Mouse (Mus musculus) heart, embryonic 11.5 days (tissue): ENCODE measurements around the gene Ptms. TPM values are rescaled to one million over a fixed set of nuclear protein-coding genes. Genes with fewer than 3 reads are reported as not detected.

Experiments used
- ATAC-seq: fragments of 200-750 bp; cut with Nextera tagmentation; replicated peaks from 2 replicates; pipeline ENCODE4 v1.8.0; 2017; ENCODE audit warnings: moderate library complexity; ENCODE audit not compliant: insufficient number of reproducible peaks, low FRiP score, low TSS enrichment
- H3K27ac ChIP-seq: fragments of 300-500 bp; sonication (generic); 2 replicates; pipeline ENCODE4 v1.5.1; 2014; ENCODE audit warnings: mild to moderate bottlenecking, low read depth, low read length
- H3K27me3 ChIP-seq: fragments of 300-500 bp; sonication (generic); 2 replicates; pipeline ENCODE4 v1.6.1; 2014; ENCODE audit warnings: mild to moderate bottlenecking, low read length, mixed read lengths; ENCODE audit not compliant: control insufficient read depth, insufficient read depth
- H3K36me3 ChIP-seq: fragments of 300-500 bp; sonication (generic); 2 replicates; pipeline ENCODE4 v1.6.1; 2014; ENCODE audit warnings: mild to moderate bottlenecking, low read length, moderate library complexity, mixed read lengths; ENCODE audit not compliant: control insufficient read depth, insufficient read depth
- H3K4me1 ChIP-seq: fragments of 300-500 bp; sonication (generic); 2 replicates; pipeline ENCODE4 v1.6.1; 2014; ENCODE audit warnings: low read length; ENCODE audit not compliant: control insufficient read depth, insufficient read depth
- H3K4me2 ChIP-seq: fragments of 300-500 bp; sonication (generic); 2 replicates; pipeline ENCODE4 v1.6.1; 2014; ENCODE audit warnings: mild to moderate bottlenecking, moderate library complexity
- H3K4me3 ChIP-seq: fragments of 300-500 bp; sonication (generic); 2 replicates; pipeline ENCODE4 v1.5.1; 2014; ENCODE audit warnings: low read depth, low read length
- H3K9ac ChIP-seq: fragments of 300-500 bp; sonication (generic); 2 replicates; pipeline ENCODE4 v1.6.1; 2014; ENCODE audit warnings: mild to moderate bottlenecking, low read depth, low read length, moderate library complexity
- H3K9me3 ChIP-seq: fragments of 300-500 bp; sonication (generic); replicated peaks from 2 replicates; pipeline ENCODE4 v1.6.1; 2016; ENCODE audit warnings: low read length; ENCODE audit not compliant: control insufficient read depth
- WGBS: fragments of 180-500 bp; shearing (Covaris S2); extraction: QIAGEN DNeasy Blood & Tissue Kit; methylation state at CpG from one replicate; pipeline ENCODE4 v1.1.7; 2014; ENCODE audit not compliant: insufficient replicate concordance; 5-methylcytosine and 5-hydroxymethylcytosine counted together
- polyA plus RNA-seq: library from polyadenylated mRNA; unstranded; fragments of >200 nt; fragmentation: Nextera tagmentation; extraction: Ambion mirVana; gene quantifications from 2 replicates; pipeline ENCODE4 v1.2.1, GENCODE M21; 2014

Ptms gene
- polyA plus RNA-seq, 1 experiment from 2014 or later = 158 TPM

GRCm38 (mm10) chr6:124888555-124889125 is 31.3 kb downstream of the Ptms start:
- no peak for ATAC-seq
- Histone ChIP-seq H3K27ac (no peak overlapping the region), H3K36me3 (no peaks in the 10 kb centered on the region), H3K9me3 (no peaks in the 10 kb centered on the region), H3K4me2 (no peak overlapping the region), H3K27me3 (no peaks in the 10 kb centered on the region), H3K9ac (no peak overlapping the region), H3K4me1 (no peaks in the 10 kb centered on the region), H3K4me3 (no peak overlapping the region)
- 89% methylated on average over 6 of the region's 6 CpGs for WGBS

DNA sequence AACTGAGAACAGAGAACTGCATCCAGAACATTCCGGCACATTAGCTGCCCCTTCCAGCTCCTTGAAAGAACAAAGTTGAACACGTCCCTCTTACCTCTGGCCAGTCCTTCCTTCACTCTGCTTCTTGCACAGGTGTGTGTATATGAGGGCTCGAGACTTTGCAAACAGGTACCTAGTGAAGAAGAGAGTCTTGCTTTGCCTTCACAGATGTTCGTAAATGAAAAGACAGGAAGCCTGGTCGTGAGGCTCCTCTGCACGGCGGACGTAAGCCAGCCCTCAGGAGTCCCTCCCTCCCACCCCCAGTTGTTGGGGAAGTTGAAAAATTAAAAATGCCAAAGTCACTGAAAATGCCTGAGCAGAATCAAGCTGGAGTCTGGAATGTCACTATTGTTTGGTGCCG is 31.9 kb downstream of the Ptms start, which contains the start of gene Cd4:
TSS of gene Cd4 (minus strand) at position 236 of the 400 bp plus-strand sequence.
- Histone ChIP-seq H3K27me3 (no peaks in the 10 kb centered on the region), H3K4me3 (no peak within 1 kb of the TSS), H3K9me3 (no peaks in the 10 kb centered on the region), H3K4me1 (no peaks in the 10 kb centered on the region), H3K9ac (no peak within 1 kb of the TSS), H3K27ac (no peak within 1 kb of the TSS), H3K36me3 (no peaks in the 10 kb centered on the region), H3K4me2 (no peak within 1 kb of the TSS)
- 89% methylated on average over 9 of the region's 9 CpGs for WGBS
- no peak for ATAC-seq

GRCm38 (mm10) chr6:124885956-124886381 is 33.9 kb downstream of the Ptms start:
- H3K27me3 ChIP-seq = no peaks in the 10 kb centered on the region
- no peak overlapping the region for H3K9ac ChIP-seq
- no peak overlapping the region for H3K27ac ChIP-seq
- H3K4me3 ChIP-seq = no peak overlapping the region
- no peaks in the 10 kb centered on the region for H3K4me1 ChIP-seq
- no peak for ATAC-seq
- H3K9me3 ChIP-seq = no peaks in the 10 kb centered on the region
- H3K4me2 ChIP-seq = no peak overlapping the region
- no peaks in the 10 kb centered on the region for H3K36me3 ChIP-seq
- 85% methylated on average over 8 of the region's 8 CpGs for WGBS

GRCm38 (mm10) chr6:124884714-124885500 is 35.0 kb downstream of the Ptms start:
- Histone ChIP-seq H3K4me3 (no peak overlapping the region), H3K27ac (no peak overlapping the region), H3K4me1 (no peaks in the 10 kb centered on the region), H3K9ac (no peak overlapping the region), H3K4me2 (no peak overlapping the region), H3K27me3 (no peaks in the 10 kb centered on the region), H3K9me3 (no peaks in the 10 kb centered on the region), H3K36me3 (no peaks in the 10 kb centered on the region)
- no peak; the same call in 1 of the 2 replicates for ATAC-seq
- WGBS = 64% methylated on average over 10 of the region's 10 CpGs

GRCm38 (mm10) chr6:124883351-124883750 is 36.6 kb downstream of the Ptms start:
- Histone ChIP-seq H3K36me3 (no peaks in the 10 kb centered on the region), H3K4me1 (no peaks in the 10 kb centered on the region), H3K9ac (no peak overlapping the region), H3K9me3 (no peaks in the 10 kb centered on the region), H3K4me2 (no peak overlapping the region), H3K4me3 (no peak overlapping the region), H3K27ac (no peak overlapping the region), H3K27me3 (no peaks in the 10 kb centered on the region)
- 76% methylated on average over 10 of the region's 10 CpGs for WGBS
- ATAC-seq = no peak

DNA sequence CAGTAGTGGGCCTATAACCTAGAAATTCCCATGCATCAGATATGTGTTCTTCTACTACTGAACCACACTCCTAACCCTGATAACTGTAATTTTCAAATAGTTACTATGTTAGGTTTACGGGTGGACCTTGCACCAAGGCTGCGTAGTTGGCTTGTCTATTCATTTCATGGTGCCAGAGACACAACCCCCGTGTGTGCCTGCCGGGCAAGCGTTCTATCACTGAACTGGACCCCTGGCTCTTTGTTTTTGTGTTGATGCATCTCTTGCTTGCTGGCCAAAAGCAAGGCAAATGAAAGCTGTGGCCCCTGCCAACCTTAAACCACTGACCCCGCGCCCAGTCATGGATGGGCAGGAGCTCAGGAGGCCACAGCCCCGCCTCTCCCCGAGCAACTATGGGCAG is 38.1 kb downstream of the Ptms start:
- no peaks in the 10 kb centered on the region for H3K36me3 ChIP-seq
- no peaks in the 10 kb centered on the region for H3K9me3 ChIP-seq
- H3K27me3 ChIP-seq = no peaks in the 10 kb centered on the region
- no peak for ATAC-seq
- no peak overlapping the region for H3K27ac ChIP-seq
- no peak overlapping the region for H3K4me2 ChIP-seq
- no peak overlapping the region for H3K9ac ChIP-seq
- H3K4me1 ChIP-seq = no peaks in the 10 kb centered on the region
- 90% methylated on average over 9 of the region's 9 CpGs for WGBS
- no peak overlapping the region for H3K4me3 ChIP-seq

DNA sequence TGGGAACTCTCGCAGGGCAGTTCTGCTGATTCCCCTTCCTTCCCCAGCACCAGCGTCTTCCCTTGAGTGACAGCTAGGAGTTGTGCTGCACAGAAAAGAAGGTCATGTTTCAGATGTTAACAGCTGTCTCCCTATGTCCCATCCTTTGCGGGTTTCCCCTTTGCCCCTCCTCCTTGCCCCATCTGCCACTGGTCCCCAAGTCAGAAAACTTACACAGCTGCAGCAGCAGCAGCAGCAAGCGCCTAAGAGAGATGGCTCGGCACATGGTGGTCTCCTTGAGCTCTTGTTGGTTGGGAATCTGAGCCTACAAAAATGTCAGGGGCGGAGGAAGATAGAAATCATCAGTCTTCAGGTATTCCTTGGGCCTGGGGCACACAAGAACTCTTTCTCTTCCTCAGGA is 40.5 kb downstream of the Ptms start:
- Histone ChIP-seq H3K27me3 (no peaks in the 10 kb centered on the region), H3K4me2 (no peak overlapping the region), H3K9me3 (no peaks in the 10 kb centered on the region), H3K9ac (no peak overlapping the region), H3K4me1 (no peaks in the 10 kb centered on the region), H3K36me3 (no peaks in the 10 kb centered on the region), H3K27ac (no peak overlapping the region), H3K4me3 (no peak overlapping the region)
- ATAC-seq = no peak
- WGBS = 49% methylated on average over 6 of the region's 6 CpGs

- H3K27ac ChIP-seq = no peak overlapping the region
- ATAC-seq = no peak
- no peaks in the 10 kb centered on the region for H3K36me3 ChIP-seq
- no peaks in the 10 kb centered on the region for H3K4me1 ChIP-seq
- no peak overlapping the region for H3K4me3 ChIP-seq
- H3K27me3 ChIP-seq = no peaks in the 10 kb centered on the region
- 28% methylated on average over 2 of the region's 3 CpGs for WGBS
- no peak overlapping the region for H3K9ac ChIP-seq
- H3K9me3 ChIP-seq = no peaks in the 10 kb centered on the region
- H3K4me2 ChIP-seq = no peak overlapping the region
Observed at GRCm38 (mm10) chr6:124874348-124874747, 45.6 kb downstream of the Ptms start.

- no peak for ATAC-seq
- 57% methylated on average over 6 of the region's 7 CpGs for WGBS
- Histone ChIP-seq H3K4me1 (peaks cover 8% of the 10 kb centered on the region), H3K4me2 (no peak overlapping the region), H3K4me3 (no peak overlapping the region), H3K36me3 (no peaks in the 10 kb centered on the region), H3K9me3 (no peaks in the 10 kb centered on the region), H3K9ac (no peak overlapping the region), H3K27ac (no peak overlapping the region), H3K27me3 (peaks cover 6% of the 10 kb centered on the region)
Observed at GRCm38 (mm10) chr6:124866560-124866959, 53.3 kb downstream of the Ptms start.
